Mouse (Mus musculus) thymus, adult 2 months (tissue): ENCODE measurements around the gene Ppfia3.

Experiments
- CTCF ChIP-seq: fragments of 200-500 bp; IDR thresholded peaks from 2 replicates; pipeline ENCODE4 v1.5.1; 2012; ENCODE audit warnings: mild to moderate bottlenecking, control low read depth, low read length, moderate library complexity, borderline replicate concordance; ENCODE audit not compliant: control insufficient read depth, poor library complexity, insufficient read depth; ENCODE audit errors: extremely low read depth
- POLR2A ChIP-seq: fragments of 200-500 bp; IDR thresholded peaks from 2 replicates; pipeline ENCODE4 v1.6.1; 2012; ENCODE audit warnings: mild to moderate bottlenecking, low read length, control low read depth, moderate library complexity; ENCODE audit not compliant: control insufficient read depth, poor library complexity, insufficient read depth; ENCODE audit errors: extremely low read depth

DNA sequence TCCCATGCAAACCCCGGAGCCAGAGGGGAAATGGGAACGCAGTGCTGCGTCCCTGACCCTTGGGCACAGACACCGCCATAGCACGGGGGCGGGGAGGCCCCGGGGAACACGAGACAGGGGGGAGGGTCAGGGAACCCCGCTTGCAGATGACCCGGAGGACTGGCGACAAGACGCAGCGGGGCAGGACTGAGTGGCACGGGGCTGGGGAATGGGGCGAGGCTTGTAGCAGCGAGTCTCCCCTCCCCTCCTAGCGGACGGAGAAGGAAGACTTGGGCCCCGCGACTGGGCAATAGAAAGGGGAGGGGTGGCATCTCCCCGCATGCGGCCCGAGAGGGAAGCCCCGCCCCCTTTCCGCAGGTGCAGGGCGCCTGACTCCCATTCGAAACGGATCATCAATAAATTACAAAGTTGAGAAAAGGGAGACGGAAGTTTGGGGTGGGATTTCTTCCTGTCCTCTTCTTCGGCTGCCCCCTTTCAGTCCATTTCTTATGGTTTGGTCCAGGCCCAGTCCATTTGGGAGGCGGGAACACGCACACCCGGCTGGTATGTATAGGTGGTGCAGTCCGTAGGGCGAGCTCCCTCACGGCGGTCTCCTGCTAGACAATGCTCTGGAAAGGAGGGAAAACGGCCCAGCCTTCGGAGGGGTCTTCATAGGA lies 27.3 kb downstream of the Ppfia3 start:
- TF ChIP-seq POLR2A (no peak), CTCF (no peak)
